Mouse (Mus musculus): ENCODE results near the gene Gnpnat1. TPM values are rescaled to one million over a fixed set of nuclear protein-coding genes. Genes with fewer than 3 reads are reported as not detected.

The Gnpnat1 gene
- polyA plus RNA-seq, 1 experiment from 2014 or later, result 54.9 TPM

- DNase-seq, result peak; percentile 47
- Histone ChIP-seq H3K4me3 (ENCODE audit: low read depth, low read length) (peak overlapping the region; percentile 94), H3K4me2 (peak overlapping the region; percentile 59), H3K9me3 (ENCODE audit: low read depth, low read length) (no peaks in the 10 kb centered on the region), H3K36me3 (ENCODE audit: insufficient read depth) (peaks cover 26% of the 10 kb centered on the region), H3K4me1 (ENCODE audit: insufficient read depth) (no peaks in the 10 kb centered on the region), H3K27me3 (ENCODE audit: insufficient read depth, low read length) (no peaks in the 10 kb centered on the region), H3K9ac (no peak overlapping the region), H3K27ac (ENCODE audit: low read depth) (no peak overlapping the region)
- peak; percentile 29; the same call in 1 of the 2 replicates for ATAC-seq (ENCODE audit: insufficient read depth)
- no peak for TF ChIP-seq CTCF (IDR thresholded peaks at IDR 0.05; ENCODE audit: low read depth)
- WGBS, result 13% methylated on average over 8 of the region's 8 CpGs
Measured at GRCm38 (mm10) chr14:45329018-45329588, 75.6 kb downstream of the Gnpnat1 start.

- Histone ChIP-seq H3K9me3 (ENCODE audit: low read depth, low read length) (no peaks in the 10 kb centered on the region), H3K4me3 (ENCODE audit: low read depth, low read length) (no peak overlapping the region), H3K4me1 (ENCODE audit: insufficient read depth) (no peaks in the 10 kb centered on the region), H3K27me3 (ENCODE audit: insufficient read depth, low read length) (no peaks in the 10 kb centered on the region), H3K27ac (ENCODE audit: low read depth) (no peak overlapping the region), H3K36me3 (ENCODE audit: insufficient read depth) (peaks cover 20% of the 10 kb centered on the region), H3K9ac (no peak overlapping the region), H3K4me2 (no peak overlapping the region)
- WGBS, result 87% methylated on average over 4 of the region's 4 CpGs
- ATAC-seq (ENCODE audit: insufficient read depth) (no peak), DNase-seq (no peak)
- TF ChIP-seq CTCF (IDR thresholded peaks at IDR 0.05; ENCODE audit: low read depth), result no peak
Measured at GRCm38 (mm10) chr14:45328072-45328713, 76.5 kb downstream of the Gnpnat1 start.

Small RNA genes within 50 kb of the gene (microRNA-seq; reads per million reads assigned to microRNA genes)
- gene Gm25353 (ENCODE audit: borderline number of aligned reads), result not detected

Other genes starting within 250 kb of the Gnpnat1 start
- gene Gpr137c, start 185.2 kb downstream of the Gnpnat1 start, polyA plus RNA-seq (2014; fragmentation: Nextera tagmentation; extraction: Ambion mirVana), result 2.1 and 2.2 TPM in 2 replicates
- 13.8 and 17.5 TPM in 2 replicates for gene Txndc16, start 184.6 kb downstream of the Gnpnat1 start, polyA plus RNA-seq (2014; fragmentation: Nextera tagmentation; extraction: Ambion mirVana)
- 30.1 and 30.8 TPM in 2 replicates for gene Ero1l, start 86.1 kb downstream of the Gnpnat1 start, polyA plus RNA-seq (2014; fragmentation: Nextera tagmentation; extraction: Ambion mirVana)
- 186 and 195 TPM in 2 replicates for gene Psmc6, start 75.1 kb downstream of the Gnpnat1 start, polyA plus RNA-seq (2014; fragmentation: Nextera tagmentation; extraction: Ambion mirVana)
- 71.0 and 74.6 TPM in 2 replicates for gene Styx, start 53.8 kb downstream of the Gnpnat1 start, polyA plus RNA-seq (2014; fragmentation: Nextera tagmentation; extraction: Ambion mirVana)
- gene Fermt2, start 125.2 kb upstream of the Gnpnat1 start, polyA plus RNA-seq (2014; fragmentation: Nextera tagmentation; extraction: Ambion mirVana), result 209 and 229 TPM in 2 replicates

Measured in lung, embryonic 14.5 days (tissue).